In genomic region chr9:77379625-77380024, GRCm38 (mm10) we compare ENCODE assay signal across 9 mouse cellular contexts. TPM values are rescaled to one million over a fixed set of nuclear protein-coding genes. Genes with fewer than 3 reads are reported as not detected.
A peak's percentile ranks its signal among the peaks of the same experiment; 100 is the strongest.
DNase-seq lines count a peak whose midpoint lies in the region; ATAC-seq and TF ChIP-seq lines count a peak whose summit lies in the region.
"Had no signal": no experiment of that assay in that cellular context is flagged by ENCODE, and none has a peak within 500 bp of the region (broad histone marks: within the 10 kb centered on the region; RNA-seq: fewer than 3 reads in every experiment).

No protein-coding gene starts in this region.

- no peak overlapping the region for H3K9ac ChIP-seq in forebrain, embryonic 14.5 days (ENCODE audit: low read length)
- H3K9ac ChIP-seq: liver, embryonic 15.5 days had no signal

- TF ChIP-seq CTCF in bone marrow macrophage, adult 2 months (IDR thresholded peaks at IDR 0.05; ENCODE audit: low read depth, low read length) = peak; percentile 30; the same call in 1 of the 2 replicates

- H3K4me3 ChIP-seq in bone marrow macrophage, adult 2 months (ENCODE audit: insufficient read depth, low read length) = no peak overlapping the region
- no peak overlapping the region for H3K4me3 ChIP-seq in forebrain, embryonic 14.5 days (ENCODE audit: low read depth, low read length)
- H3K4me3 ChIP-seq: liver, embryonic 15.5 days had no signal

- ATAC-seq in forebrain, embryonic 14.5 days = peak; percentile 22; the same call in 1 of the 2 replicates

- H3K36me3 ChIP-seq in forebrain, embryonic 14.5 days (ENCODE audit: control insufficient read depth, insufficient read depth, low read length) = no peaks in the 10 kb centered on the region
- H3K36me3 ChIP-seq: liver, embryonic 15.5 days had no signal

- TF ChIP-seq POLR2A in bone marrow macrophage, adult 2 months (IDR thresholded peaks at IDR 0.05; ENCODE audit: borderline replicate concordance, low read depth, low read length) = no peak

- no peaks in the 10 kb centered on the region for H3K9me3 ChIP-seq in forebrain, embryonic 14.5 days (replicated peaks; ENCODE audit: control insufficient read depth, low read length)
- H3K9me3 ChIP-seq: liver, embryonic 15.5 days had no signal

- DNase-seq in cerebellum, adult 18-20 months = peak; percentile 10 to 38
- DNase-seq in cerebellum, adult 9-11 months = no peak
- DNase-seq in CD4-positive helper T cell, adult 2 months (ENCODE audit: low read depth, low spot score) = peak; percentile 43
- DNase-seq in forebrain, embryonic 14.5 days (ENCODE audit: low spot score) = peak; percentile 78
- DNase-seq in layer of hippocampus, adult 11-12 months (ENCODE audit: low spot score) = peak; percentile 68
- DNase-seq in lung, postnatal 14 days = peak; percentile 76
- peak; percentile 10 to 16 for DNase-seq in spleen, postnatal 36 days (ENCODE audit: low spot score in 2 of 2)

- 37% methylated on average over 5 of the region's 5 CpGs for WGBS in forebrain, embryonic 14.5 days

- no peaks in the 10 kb centered on the region for H3K4me1 ChIP-seq in bone marrow macrophage, adult 2 months (ENCODE audit: control insufficient read depth, insufficient read depth, low read length)
- no peaks in the 10 kb centered on the region for H3K4me1 ChIP-seq in forebrain, embryonic 14.5 days (ENCODE audit: control insufficient read depth, insufficient read depth, low read length)
- H3K4me1 ChIP-seq: liver, embryonic 15.5 days had no signal

- H3K27ac ChIP-seq in bone marrow macrophage, adult 2 months (ENCODE audit: insufficient read depth, low read depth, low read length) = no peak overlapping the region
- H3K27ac ChIP-seq in forebrain, embryonic 14.5 days (ENCODE audit: low read depth, low read length) = no peak overlapping the region
- H3K27ac ChIP-seq: liver, embryonic 15.5 days had no signal

- H3K27me3 ChIP-seq in forebrain, embryonic 14.5 days (replicated peaks; ENCODE audit: control insufficient read depth, insufficient read depth, low read length) = no peaks in the 10 kb centered on the region
- H3K27me3 ChIP-seq: liver, embryonic 15.5 days had no signal

- no peak overlapping the region for H3K4me2 ChIP-seq in forebrain, embryonic 14.5 days (ENCODE audit: low read length)
- H3K4me2 ChIP-seq: liver, embryonic 15.5 days had no signal

RNA-seq across cellular contexts. Expression of gene Mlip, which starts 26.9 kb away (rescaled TPM):
- not detected in 2 replicates for polyA plus RNA-seq in bone marrow macrophage, adult 2 months (2012; ENCODE audit: insufficient read depth, insufficient read length, missing spikeins)
- 1.3 and 2.0 TPM in 2 replicates for polyA plus RNA-seq in forebrain, embryonic 14.5 days (2014; fragmentation: Nextera tagmentation; extraction: Ambion mirVana)
